Mouse (Mus musculus): ENCODE results near the gene Peak1.

DNA sequence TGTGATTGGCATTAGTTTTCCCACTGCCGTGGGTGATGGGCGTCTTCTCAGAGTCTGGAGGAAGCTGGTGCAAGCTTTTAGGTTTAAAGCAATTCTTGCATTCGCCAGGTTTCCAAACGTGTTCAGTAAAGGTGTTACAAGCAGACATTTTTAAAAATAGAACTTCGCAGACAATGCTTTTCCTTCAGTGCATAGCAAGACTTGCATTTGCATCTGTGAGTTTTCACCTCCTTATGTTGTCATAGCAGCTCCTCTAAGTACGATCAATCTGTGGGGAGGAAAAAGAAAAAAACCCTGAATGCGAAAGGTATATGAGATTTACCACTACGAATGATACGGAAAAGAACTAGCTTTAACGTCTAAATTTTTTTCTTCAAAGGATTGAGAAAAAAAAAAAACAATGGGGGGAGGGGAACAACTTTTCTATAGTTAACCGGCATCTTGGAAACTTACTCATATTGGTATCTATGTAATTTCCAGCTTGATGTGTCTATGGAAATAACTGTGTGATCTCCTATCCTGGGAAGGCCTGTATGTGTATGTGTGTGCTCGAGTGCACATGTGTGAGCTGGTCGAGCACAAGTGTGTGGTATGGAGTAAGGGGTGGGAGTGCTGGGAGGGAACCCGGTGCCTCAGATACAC, 157.3 kb downstream of the Peak1 start:
- TF ChIP-seq CTCF (IDR thresholded peaks at IDR 0.05; ENCODE audit: borderline replicate concordance, extremely low read depth, insufficient read depth, insufficient read length) (no peak), POLR2A (IDR thresholded peaks at IDR 0.05; ENCODE audit: borderline replicate concordance, extremely low read depth, insufficient read depth, insufficient read length, poor library complexity, severe bottlenecking) (no peak)

Measured in brain, embryonic 14.5 days (tissue).